Mouse (Mus musculus) stomach, postnatal 0 days (tissue): ENCODE measurements at regions not wholly inside any gene's neighbourhood (a gene's known extent, or its start where the extent isn't known, plus 50 kb on each side); places are given as distances from the start of the nearest gene placed in this dataset.

ENCODE experiments used
- CTCF ChIP-seq: IDR thresholded peaks from 2 replicates; pipeline ENCODE4 v1.5.1; 2016; ENCODE audit warnings: antibody characterized with exemption, low read depth, mild to moderate bottlenecking, moderate library complexity
- EP300 ChIP-seq: optimal IDR thresholded peaks from 2 replicates; pipeline ENCODE3; 2016; ENCODE audit warnings: antibody characterized with exemption

GRCm38 (mm10) chr3:130891310-130891709 is 161.1 kb upstream of the Rpl34 start:
- peak; percentile 52 for TF ChIP-seq CTCF
- no peak for TF ChIP-seq EP300
